Mouse (Mus musculus) E14TG2a.4 (cell line): ENCODE results near the gene Clybl.
A peak's percentile ranks its signal among the peaks of the same experiment; 100 is the strongest.

Experiments
- H3K27me3 ChIP-seq: 2 replicates; pipeline ENCODE4 v1.6.1; 2014; ENCODE audit warnings: low read length, control low read depth; ENCODE audit not compliant: insufficient read depth
- H3K36me3 ChIP-seq: 2 replicates; pipeline ENCODE4 v1.6.1; 2014; ENCODE audit warnings: low read length, control low read depth; ENCODE audit not compliant: insufficient read depth
- H3K4me1 ChIP-seq: replicated peaks from 2 replicates; pipeline ENCODE4 v1.6.1; 2014; ENCODE audit warnings: low read depth, low read length, control low read depth
- H3K4me3 ChIP-seq: replicated peaks from 2 replicates; pipeline ENCODE4 v1.5.1; 2014; ENCODE audit warnings: mild to moderate bottlenecking, low read length
- H3K9me3 ChIP-seq: 2 replicates; pipeline ENCODE4 v1.6.1; 2014; ENCODE audit warnings: low read length, control low read depth
- CTCF ChIP-seq: conservative IDR thresholded peaks from 2 replicates; pipeline ENCODE4 v1.5.1; 2014; ENCODE audit warnings: low read length
- NANOG ChIP-seq: IDR thresholded peaks from 2 replicates; pipeline ENCODE4 v1.6.1; 2014; ENCODE audit warnings: borderline replicate concordance, low read length, mixed read lengths
- POU5F1 ChIP-seq: IDR thresholded peaks from 2 replicates; pipeline ENCODE4 v1.6.1; 2014; ENCODE audit warnings: low read length, borderline replicate concordance

The Clybl gene

GRCm38 (mm10) chr14:122403422-122403940 is 222.0 kb downstream of the Clybl start:
- no peak overlapping the region for H3K4me3 ChIP-seq
- H3K4me1 ChIP-seq, result peaks cover 75% of the 10 kb centered on the region
- H3K27me3 ChIP-seq, result peaks cover 60% of the 10 kb centered on the region
- H3K36me3 ChIP-seq, result no peaks in the 10 kb centered on the region
- H3K9me3 ChIP-seq, result no peaks in the 10 kb centered on the region
- TF ChIP-seq POU5F1 (no peak), CTCF (no peak), NANOG (no peak)

DNA sequence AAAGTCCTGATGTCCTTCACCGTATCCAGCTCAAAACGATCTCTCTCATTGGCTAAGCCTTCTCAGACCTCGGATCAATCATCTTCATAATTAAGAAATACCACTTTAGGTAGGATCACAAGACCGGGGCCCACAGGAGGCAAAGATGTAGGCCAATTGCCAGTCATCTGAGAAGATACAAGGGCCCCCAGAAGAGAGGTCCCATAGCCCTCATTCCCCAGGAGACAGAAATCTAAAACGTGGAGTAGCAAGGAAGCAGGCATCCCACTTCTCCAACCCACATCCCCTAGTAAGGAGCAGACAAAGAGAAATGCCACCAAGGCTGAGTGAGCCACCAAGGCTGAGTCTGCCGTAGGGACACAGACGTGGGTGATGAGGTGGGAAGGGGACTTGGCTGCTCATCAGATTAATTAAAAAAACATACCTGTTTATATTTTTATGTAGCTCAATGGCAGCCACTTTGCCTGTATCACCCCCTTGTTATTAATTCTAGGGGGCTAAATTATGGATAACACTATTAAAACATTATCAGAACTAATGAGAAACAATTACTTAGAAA is 223.2 kb downstream of the Clybl start:
- Histone ChIP-seq H3K4me3 (no peak overlapping the region), H3K36me3 (no peaks in the 10 kb centered on the region), H3K4me1 (peaks cover 75% of the 10 kb centered on the region), H3K27me3 (peaks cover 68% of the 10 kb centered on the region), H3K9me3 (no peaks in the 10 kb centered on the region)
- TF ChIP-seq CTCF (no peak), NANOG (no peak), POU5F1 (no peak)

DNA sequence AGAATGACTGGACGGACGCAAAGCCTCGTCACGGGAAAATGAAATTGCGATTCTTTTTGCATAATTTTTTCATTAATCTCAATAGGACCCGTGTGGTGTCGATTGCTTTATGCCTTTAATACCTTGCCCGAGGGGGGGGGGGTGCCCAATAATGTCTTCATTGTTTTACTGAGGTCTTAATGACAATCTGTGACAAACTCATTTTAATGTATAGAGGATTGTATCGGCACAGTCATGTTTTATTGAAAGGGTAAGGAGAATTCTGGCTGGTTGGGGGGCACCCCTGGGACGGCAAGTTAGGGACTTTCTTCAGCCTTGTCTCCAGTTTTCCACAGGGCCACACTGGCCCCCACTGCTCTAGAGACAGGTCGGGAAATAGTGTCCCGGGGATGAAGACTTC is 223.7 kb downstream of the Clybl start:
- H3K9me3 ChIP-seq, result no peaks in the 10 kb centered on the region
- H3K36me3 ChIP-seq, result no peaks in the 10 kb centered on the region
- TF ChIP-seq POU5F1 (no peak), CTCF (no peak), NANOG (no peak)
- H3K27me3 ChIP-seq, result peaks cover 72% of the 10 kb centered on the region
- H3K4me3 ChIP-seq, result 0 out of 2 replicates have a peak overlapping the region, but pooled peaks have one; percentile 73
- peaks cover 74% of the 10 kb centered on the region for H3K4me1 ChIP-seq

GRCm38 (mm10) chr14:122405897-122406540 is 224.5 kb downstream of the Clybl start:
- Histone ChIP-seq H3K9me3 (no peaks in the 10 kb centered on the region), H3K36me3 (no peaks in the 10 kb centered on the region), H3K27me3 (peaks cover 73% of the 10 kb centered on the region), H3K4me1 (peaks cover 71% of the 10 kb centered on the region), H3K4me3 (peak overlapping the region; percentile 73)
- peak; percentile 9; the same call in 1 of the 2 replicates for TF ChIP-seq CTCF
- TF ChIP-seq NANOG, result no peak

GRCm38 (mm10) chr14:122406541-122407219 is 225.2 kb downstream of the Clybl start:
- Histone ChIP-seq H3K9me3 (no peaks in the 10 kb centered on the region), H3K4me3 (peak overlapping the region; percentile 73), H3K27me3 (peaks cover 72% of the 10 kb centered on the region), H3K36me3 (no peaks in the 10 kb centered on the region), H3K4me1 (peaks cover 68% of the 10 kb centered on the region)
- TF ChIP-seq CTCF (no peak), NANOG (no peak), POU5F1 (no peak)

DNA sequence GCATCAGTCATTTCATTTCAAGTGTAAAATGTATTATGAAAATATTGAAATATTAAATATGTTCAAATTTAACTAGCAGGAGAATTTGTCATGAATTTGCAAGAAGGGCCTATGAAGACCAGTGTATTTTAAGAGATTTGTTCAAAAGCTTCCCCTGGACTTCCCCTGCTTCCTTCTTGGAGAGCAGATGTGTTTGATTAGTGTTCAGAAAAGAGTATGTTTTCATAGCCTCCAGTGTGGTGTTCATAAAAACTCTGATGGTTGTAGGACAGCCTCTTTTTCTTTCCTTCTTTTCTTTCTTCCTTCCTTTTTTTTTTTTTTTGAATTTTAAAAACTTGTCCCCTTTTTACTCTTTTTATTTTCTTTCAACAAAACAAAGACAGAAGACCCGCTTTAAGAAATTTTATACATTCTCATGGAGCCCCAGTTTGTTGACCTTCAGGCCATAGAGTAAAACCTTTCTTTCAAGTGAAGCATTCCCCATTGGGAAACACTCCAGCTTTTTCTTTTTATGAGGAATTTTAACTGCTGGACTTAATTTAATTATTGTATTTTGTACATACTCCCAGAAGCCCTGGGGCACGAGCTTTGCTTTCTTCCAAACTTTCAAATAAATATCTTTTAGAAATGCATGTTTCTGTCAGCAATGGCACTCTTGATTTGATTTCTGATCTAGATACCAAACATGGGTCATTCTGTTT is 231.5 kb downstream of the Clybl start:
- no peak overlapping the region for H3K4me3 ChIP-seq
- peaks cover 66% of the 10 kb centered on the region for H3K4me1 ChIP-seq
- TF ChIP-seq CTCF (no peak), POU5F1 (no peak), NANOG (no peak)
- H3K27me3 ChIP-seq, result peaks cover 18% of the 10 kb centered on the region
- no peaks in the 10 kb centered on the region for H3K9me3 ChIP-seq
- H3K36me3 ChIP-seq, result no peaks in the 10 kb centered on the region

DNA sequence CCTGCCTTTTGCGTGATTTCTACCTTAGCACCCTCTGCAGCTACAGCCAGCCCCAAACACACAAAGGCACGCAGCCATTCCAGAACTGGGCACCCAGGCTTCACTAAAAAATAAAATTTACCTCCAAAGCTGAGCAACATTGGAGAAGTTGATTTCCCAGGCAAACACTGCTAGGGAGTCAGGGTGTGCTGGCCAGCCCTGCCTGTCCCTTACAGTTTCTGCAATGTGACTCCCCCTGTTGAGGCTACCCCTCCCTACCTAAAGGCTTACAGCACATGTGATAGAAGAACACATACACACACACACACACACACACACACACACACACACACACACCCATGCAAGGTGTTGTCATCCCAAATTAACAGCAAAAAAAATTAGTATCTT is 232.0 kb downstream of the Clybl start:
- Histone ChIP-seq H3K9me3 (no peaks in the 10 kb centered on the region), H3K27me3 (peaks cover 13% of the 10 kb centered on the region), H3K4me1 (peaks cover 66% of the 10 kb centered on the region), H3K4me3 (no peak overlapping the region), H3K36me3 (no peaks in the 10 kb centered on the region)
- TF ChIP-seq POU5F1 (no peak), NANOG (no peak), CTCF (no peak)

GRCm38 (mm10) chr14:122414786-122415185 is 233.3 kb downstream of the Clybl start:
- TF ChIP-seq CTCF (no peak), POU5F1 (no peak)
- Histone ChIP-seq H3K4me3 (no peak overlapping the region), H3K27me3 (peaks cover 5% of the 10 kb centered on the region; the same call in 1 of the 2 replicates), H3K36me3 (no peaks in the 10 kb centered on the region), H3K4me1 (peaks cover 76% of the 10 kb centered on the region), H3K9me3 (no peaks in the 10 kb centered on the region)
